Mouse (Mus musculus): Measurements from ENCODE around the gene Scnn1a.
"Not testable (repeated sequence)": the region's sequence is repeated elsewhere in the genome, so short reads cannot be mapped to it uniquely, and the experiment has no call there.

The Scnn1a gene
- long read RNA-seq, experiment 1: 0 reads
- long read RNA-seq, experiment 2: 0 reads

DNA sequence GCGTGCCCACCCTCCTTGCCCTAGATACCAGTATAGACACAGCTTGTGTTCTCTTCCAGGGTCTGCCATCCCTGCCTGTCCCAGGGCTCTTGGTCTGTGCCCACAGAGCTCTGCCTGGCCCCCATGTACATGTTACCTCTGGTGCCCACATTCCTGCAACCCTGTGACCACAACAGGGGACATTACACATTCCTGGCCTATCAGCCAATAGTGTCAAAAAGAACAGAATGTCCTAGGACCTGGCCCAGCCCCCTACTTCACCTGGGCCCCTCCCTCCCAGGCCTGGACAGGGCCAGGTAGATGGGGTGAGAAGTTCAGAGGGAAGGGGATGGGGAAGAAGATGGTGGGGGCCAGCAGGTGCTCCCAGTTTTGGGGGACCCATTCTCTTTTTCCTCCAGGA lies at the start of gene Scnn1a:
Scnn1a (plus strand) TSS at position 337 of the 400 bp plus-strand sequence.
- intact Hi-C loops (cut with DNase I): no loop called here

DNA sequence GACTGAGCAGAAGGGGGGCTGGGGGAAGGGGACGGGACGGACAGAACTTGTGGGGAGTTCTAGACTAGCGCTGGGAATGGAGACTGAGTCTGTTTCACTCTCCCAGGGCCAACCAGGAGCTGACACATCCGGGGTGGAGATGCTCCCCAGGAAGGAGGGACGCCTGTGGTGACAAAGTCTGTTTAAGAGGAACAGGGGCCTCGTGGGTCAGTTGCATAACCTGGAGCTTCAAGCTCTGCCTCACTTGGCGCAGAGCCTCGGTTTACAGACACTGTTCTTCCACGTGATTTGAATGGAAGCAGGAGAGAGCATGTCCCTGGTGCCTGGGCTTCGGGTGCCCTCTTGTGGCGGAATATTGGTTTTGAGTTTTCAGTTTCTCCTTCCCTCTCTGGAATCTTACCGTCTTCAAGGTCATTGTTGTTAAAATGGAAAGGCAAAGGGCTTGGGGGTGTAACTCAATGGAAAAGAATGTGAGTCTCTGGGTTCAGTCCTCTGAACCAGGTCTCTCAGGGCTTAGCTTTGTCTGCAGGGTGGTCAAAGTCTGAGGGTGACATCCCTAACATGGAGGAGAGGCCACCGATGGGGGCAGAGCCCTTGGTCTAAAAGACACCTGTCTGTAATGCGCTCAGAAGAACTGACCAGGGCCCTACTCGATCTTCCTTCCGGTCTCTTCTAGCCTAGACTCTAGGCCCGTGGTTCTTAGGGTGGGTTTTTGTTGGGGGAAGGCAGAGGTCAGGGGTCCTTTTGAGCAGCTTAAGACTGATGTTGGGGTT lies 48.8 kb upstream of the Scnn1a start:
- intact Hi-C loops (cut with DNase I): loop anchor here (2.0 to 10.0 kb wide), 4 partner anchors 53 to 333 kb away; partner anchors contain the start of gene Iffo1

DNA sequence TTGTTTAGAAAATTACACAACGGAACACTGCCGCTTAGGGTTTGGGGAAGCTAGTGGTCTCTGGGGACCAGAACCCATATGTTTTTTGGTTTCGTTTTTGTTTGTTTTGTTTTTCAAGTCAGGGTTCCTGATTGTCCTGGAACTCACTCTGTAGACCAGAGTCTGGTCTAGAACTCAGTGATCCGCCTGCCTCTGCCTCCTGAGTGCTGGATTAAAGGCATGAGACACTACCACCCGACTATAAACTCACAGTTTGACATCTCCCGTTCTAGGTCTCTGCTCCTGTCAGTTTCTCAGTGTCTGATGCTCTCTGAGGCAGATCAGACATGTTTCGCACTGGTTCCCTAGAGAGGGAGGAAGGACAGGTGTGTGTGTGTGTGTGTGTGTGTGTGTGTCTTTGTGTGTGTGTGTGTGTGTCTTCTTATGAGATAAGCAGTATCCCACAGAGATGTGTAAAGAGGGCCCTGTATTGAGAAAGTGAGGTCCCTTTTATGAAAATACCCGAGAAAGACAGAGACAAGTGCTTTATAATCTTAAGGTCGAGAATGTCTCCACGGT lies 48.2 kb upstream of the Scnn1a start:
- intact Hi-C loops (cut with DNase I): loop anchor here (5.0 to 10.0 kb wide), 3 partner anchors 110 to 332 kb away; partner anchors contain the start of gene Iffo1

DNA sequence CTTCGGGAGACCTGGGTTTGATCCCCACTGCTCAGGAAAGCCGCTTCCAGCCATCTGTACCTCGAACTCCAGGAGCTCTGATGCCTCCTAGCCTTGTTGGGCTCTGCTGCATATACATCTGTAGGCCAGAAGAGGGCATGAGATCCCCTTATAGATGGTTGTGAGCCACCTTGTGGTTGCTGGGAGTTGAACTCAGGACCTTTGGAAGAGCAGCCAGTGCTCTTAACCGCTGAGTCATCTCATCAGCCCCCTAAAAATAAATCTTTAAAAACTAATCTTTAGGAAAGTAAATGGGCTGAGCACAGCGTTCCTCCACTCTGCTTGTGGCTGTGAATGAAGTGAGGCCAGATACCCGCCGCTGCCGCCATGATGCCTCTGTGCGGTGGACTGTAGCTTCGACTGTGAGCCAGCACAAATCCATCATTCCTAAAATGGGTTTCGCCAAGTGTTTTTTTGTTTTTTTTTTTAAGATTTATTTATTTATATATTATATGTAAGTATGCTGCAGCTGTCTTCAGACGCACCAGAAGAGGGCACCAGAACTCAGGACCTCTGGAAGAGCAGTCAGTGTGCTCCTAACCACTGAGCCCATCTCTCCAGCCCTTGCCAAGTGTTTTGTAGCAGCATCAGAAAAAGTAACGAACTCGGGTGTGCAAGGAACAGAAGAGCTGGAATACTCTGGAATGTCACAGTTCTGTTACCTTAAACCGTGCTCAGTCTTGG lies 45.5 kb upstream of the Scnn1a start:
- intact Hi-C loops (cut with DNase I): loop anchor here (2.0 to 10.0 kb wide), 4 partner anchors 92 to 330 kb away; partner anchors contain the start of gene Iffo1

DNA sequence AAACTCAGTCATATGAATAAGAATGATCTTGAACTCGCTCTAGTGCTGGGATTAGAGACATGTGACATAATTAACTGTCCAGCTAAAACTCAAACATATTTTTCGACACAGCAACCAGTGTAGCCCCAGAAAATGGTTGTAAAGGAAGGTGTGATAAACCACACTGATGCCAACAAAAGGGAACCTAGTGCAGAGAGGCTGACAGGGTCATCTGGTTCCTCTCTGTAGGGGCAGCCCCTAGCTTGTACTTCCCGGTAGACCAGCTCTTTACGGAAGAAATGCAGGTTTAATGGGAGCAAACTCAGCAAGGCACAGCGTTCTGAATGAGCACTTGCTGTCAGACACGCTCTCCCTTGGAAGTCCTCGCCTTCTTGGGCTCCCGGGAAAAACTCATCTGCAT lies 40.7 kb upstream of the Scnn1a start:
- intact Hi-C loops (cut with DNase I): loop anchor here (10.0 kb wide), 1 partner anchor 325 kb away; no protein-coding TSS in a partner anchor

DNA sequence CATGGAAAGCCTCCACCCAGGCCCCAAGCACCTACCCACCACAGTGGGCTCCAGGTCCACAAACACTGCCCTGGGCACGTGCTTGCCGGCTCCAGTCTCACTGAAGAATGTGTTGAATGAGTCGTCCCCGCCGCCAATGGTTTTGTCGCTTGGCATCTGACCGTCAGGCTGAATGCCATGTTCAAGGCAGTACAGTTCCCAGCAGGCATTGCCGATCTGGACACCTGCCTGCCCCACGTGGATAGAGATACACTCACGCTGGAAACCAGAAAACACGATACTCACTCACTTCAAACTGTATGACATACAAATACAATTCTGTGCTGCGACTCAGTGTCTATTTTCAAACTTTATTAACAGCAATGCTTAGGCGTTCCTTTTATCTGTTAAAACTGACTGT lies 37.7 kb upstream of the Scnn1a start:
- intact Hi-C loops (cut with DNase I): not testable (repeated sequence)

DNA sequence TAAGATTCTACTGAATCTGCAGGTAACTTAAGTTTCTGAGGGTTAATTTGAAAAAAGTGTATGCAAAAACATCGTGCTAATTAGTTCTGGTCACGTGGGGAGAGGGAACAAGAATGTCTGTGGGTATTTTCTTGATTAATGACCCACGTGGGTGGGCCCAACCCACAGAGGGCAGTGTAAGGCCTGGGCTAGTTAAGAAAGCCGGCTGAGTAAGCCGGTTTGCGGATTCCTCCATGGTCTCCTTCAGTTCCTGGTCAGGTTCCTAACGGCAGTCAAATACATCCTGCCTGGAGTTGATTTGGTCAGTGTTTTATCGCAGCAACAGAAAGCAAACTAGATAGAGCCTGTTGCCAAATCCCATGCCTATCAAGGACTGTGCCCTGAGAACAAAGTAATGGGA lies 36.2 kb upstream of the Scnn1a start:
- intact Hi-C loops (cut with DNase I): no loop called here

DNA sequence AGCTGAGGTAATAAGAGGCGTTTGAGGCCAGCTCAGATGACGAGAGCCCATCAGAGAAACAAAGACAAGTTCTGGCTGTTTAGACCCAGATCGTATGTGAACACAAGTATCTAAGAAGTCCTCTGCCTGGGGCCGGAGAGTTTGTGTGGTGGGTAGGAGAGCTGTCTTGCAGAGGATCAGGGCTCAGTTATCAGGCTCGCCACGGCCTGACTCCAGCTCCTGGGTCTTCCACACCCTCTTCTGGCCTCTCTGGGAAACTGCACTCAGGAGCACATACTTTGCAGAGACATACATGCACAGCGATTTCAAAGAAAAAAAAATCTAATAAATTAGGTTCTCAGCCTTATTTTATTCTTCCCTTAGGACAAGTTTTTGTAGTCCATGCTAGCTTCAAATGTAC lies 35.7 kb upstream of the Scnn1a start:
- intact Hi-C loops (cut with DNase I): no loop called here

DNA sequence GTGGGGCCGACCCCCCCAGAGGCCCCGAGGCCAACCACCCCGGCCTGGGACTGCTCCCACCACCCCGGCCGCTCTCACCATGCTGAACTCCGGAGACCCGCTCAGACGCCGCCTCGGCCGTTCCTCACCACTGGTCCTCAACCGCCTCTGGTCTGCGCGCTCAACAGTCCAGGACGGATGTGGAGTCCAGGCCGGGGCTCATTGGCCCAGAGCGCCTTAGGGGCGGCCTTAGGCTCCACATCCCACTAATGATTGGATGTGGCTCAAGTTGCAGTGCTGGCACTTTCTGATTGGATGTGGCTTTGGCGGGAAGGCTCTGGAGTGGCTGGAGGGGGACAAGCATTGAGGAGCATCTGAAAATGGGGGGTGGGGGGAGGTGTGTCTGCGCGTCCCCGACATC lies 34.6 kb upstream of the Scnn1a start, which contains the start of gene Tuba3a:
Tuba3a (minus strand) TSS at position 153 of the 400 bp plus-strand sequence.
- intact Hi-C loops (cut with DNase I): no loop called here

DNA sequence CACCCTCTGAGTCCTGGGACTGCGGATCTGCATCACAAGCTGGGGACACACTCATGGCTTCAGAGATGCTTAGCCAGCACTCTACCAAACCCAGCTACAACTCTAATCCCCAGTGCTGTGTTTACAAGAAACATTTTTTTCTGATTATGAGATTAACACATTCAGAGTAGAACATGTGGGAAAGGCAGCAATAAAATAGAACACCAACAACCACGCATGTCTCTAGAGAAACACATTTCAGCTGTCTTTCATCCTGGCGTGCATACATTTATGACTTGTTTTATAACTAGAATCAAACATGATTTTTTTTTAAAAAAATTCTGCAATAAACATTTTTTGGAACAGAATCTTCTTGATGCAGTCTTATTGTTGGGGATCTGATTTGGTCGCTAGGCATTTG lies 33.5 kb upstream of the Scnn1a start:
- intact Hi-C loops (cut with DNase I): no loop called here

DNA sequence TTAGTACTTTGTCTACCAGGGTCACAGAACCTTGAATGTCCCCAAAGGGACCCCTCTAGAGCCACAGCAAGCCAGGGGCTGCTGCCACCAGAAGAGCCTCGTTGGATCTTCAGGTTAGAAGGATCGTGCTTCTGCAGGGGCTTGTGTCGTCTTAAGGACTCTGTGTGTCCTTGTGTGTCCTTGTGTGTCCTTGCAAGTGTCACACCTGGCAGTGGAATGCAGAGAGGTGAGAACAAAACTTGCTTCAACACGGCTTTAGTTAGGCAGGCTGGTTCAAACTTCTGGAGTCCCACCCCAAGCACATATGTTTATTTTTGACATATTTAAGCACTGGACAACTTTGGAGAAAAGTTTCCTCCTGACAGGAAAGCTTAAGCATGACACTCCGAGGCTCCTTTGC lies 31.7 kb upstream of the Scnn1a start:
- intact Hi-C loops (cut with DNase I): no loop called here

DNA sequence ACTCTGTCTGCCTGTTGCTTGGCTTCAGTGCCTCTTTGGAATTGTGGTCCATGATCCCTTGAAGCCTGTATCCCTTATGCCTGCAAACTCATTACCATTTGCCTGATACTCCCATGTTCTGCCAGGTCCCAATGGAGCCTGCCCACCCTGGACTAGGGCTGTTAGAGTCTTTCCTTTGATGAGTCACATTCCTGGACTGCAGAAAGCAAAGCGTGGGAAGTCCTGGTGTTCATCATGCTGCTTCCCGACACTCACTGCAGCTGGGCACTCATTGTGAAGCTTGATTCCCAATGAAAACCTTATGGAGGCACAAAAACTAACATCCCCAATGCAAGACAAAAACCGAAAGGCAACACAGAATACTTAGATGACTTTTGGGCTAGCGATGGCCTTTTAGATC lies 29.1 kb upstream of the Scnn1a start:
- intact Hi-C loops (cut with DNase I): no loop called here

DNA sequence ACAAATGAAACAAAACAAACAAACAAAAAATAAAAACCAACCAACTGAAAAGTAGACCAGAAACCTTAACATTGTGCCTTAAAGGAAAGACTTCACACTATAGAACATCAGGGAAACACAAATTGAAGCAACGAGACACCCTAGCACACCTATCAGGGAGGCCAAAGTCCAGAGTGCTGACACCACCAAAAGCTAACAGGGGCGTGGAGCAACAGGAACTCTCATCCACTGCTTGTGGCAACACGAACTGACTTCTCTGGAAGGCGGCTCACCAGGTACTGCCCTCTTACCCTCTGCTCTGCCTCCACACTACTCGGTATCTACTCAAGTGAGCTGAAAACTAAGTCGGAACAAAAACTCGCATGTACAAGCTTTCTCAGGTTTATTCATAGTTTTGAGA lies 28.2 kb upstream of the Scnn1a start:
- intact Hi-C loops (cut with DNase I): no loop called here

DNA sequence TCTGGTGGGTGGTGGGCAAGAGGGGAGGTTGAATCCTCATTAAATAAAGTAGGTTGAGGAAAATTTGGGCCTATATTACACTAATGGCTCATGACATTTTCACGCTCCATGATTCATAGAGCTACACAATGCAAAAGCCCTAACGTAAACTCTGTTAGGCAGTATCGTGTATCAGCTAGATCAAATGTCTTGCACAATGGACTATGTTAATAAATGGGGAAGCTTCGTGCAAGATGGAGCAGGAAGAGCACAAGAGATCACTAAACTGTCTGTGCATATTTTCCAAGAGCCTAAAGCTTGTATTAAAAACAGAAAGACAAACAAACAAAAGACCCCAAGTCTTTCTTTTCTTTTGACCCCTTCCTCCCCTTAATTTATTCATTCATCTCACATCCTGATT lies 26.4 kb upstream of the Scnn1a start:
- intact Hi-C loops (cut with DNase I): no loop called here

DNA sequence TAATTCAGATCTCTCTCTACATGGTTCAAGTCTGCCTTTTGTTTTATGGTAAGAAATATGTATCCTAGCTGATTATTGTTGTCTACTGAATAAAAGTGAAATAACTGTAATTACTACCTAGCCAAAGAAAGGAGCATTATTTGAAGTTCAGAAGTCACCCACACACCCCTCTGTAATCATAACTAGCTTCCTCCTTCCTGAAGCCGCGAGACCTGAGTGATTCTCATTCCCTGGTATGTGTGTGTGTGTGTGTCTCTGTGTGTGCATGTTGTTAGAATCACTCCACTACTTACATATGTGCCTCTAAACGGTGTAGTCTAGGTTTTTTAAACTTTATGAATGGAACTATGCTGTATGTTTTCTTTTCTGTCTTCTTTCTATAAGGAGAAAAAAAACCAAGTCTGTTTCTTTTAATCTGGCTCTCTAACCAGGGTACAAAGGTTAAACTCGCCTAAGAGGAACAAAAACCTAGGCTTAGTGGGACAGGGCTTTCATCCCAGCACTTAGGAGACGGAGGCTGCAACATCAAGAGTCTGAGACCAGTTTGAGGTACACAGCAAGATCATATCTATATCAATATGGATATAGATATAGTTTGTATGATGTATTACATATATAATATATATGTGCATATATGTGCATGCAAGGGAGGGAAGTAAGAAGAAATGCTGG lies 23.2 kb upstream of the Scnn1a start:
- intact Hi-C loops (cut with DNase I): no loop called here

DNA sequence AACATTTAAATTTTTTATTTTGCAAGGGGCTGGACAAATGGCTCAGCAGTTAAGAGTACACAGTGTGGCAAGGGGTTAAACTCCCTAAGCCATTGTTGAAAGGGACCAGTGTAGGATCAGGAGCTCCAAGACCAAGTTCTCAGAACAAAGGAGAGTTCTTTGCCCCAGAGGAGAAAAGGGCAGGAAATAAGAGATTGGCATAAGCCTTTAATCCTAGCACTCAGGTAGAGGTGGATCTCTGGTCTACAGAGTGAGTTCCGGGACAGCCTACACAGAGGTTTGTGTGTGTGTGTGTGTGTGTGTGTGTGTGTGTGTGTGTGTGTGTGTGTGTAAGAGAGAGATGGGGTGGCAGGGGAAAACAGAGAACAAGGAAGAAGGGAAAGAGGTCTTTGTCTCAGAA lies 19.5 kb upstream of the Scnn1a start:
- intact Hi-C loops (cut with DNase I): no loop called here

DNA sequence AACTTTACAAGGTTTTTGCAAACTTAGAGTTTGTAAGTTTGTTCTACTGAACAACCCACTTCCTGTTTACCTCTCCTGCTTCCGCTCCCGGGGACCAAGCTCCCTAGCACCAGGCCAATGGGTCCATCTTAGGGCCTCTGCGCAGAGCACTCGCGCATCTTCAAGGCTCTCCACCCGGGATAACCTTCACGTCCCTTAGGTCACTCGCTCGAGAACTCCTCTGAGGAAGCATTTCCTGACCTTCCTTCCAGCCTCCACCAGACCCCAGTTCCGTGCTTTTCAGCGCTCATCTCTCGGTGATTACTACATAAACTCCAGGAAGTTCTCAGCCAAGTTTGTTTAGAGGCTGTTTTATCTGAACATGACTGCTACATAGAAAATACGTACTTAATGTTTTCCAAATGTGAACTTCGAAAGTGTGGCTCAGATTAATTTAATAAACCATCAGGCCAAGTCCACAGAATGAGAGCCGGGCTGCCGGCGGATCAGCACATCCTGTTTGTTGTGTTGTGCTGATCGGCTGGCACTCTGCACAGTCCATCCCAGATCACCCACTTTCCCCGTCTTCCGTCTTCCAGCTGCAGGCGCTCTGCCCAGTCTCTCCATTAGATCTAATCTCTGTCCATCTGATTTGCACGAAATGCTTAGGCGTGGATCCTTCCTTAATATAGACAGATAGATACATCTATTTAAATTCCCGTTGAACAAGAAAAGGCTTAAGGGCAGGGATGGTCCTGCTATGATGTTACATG lies 18.1 kb upstream of the Scnn1a start:
- intact Hi-C loops (cut with DNase I): no loop called here

DNA sequence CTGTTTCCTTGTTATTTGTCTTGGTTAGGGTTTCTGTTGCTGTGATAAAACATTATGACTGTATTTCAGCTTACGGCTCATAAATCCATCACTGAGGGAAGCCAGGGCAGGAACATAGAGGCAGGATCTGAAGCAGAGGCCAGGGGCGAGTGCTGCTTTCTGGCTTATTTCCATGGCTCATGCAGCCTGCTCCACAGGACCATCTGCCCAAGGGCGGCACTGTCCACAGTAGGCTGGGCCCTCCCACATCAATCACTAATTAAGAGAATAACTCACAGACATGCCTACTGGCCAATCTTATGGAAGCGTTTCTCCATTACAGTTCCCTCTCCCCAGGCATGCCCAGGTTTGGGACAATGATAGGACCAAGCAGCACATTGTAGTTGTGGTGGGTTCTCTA lies 17.2 kb upstream of the Scnn1a start:
- intact Hi-C loops (cut with DNase I): no loop called here

DNA sequence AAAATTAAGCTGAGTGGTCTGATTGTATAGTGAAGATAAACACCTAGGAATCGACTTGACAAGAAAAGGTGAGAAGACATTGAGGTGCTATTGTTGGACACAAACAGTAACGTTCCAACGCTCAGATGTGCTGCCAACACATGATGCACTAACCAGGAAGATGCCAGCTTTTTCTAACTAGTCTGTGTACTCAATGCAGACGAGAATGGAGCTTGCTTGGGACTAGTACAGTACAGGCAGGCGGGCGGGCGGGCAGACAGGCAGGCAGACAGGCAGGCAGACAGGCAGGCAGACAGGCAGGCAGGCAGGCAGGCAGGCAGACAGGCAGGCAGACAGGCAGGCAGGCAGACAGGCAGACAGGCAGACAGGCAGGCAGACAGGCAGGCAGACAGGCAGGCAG lies 16.1 kb upstream of the Scnn1a start:
- intact Hi-C loops (cut with DNase I): not testable (repeated sequence)

DNA sequence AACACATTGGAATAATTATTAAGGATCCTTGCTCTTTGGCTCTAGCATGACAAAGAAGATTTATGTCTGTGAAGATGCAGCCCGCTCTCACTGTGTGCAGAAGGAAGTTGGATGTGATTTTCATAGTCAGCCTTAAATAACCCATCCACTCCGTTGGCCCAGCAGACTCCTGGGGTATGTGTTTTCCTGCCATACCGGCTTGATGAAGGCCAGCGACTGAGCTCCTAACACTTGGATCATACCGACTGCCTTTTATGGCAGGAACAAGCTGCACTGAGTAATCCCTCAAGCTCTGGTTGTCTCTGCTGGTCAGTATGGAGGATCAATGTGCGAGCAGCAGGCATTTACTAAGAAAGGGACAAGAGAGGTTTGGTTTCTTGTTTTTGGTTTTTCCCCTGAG lies 15.0 kb upstream of the Scnn1a start:
- intact Hi-C loops (cut with DNase I): no loop called here

DNA sequence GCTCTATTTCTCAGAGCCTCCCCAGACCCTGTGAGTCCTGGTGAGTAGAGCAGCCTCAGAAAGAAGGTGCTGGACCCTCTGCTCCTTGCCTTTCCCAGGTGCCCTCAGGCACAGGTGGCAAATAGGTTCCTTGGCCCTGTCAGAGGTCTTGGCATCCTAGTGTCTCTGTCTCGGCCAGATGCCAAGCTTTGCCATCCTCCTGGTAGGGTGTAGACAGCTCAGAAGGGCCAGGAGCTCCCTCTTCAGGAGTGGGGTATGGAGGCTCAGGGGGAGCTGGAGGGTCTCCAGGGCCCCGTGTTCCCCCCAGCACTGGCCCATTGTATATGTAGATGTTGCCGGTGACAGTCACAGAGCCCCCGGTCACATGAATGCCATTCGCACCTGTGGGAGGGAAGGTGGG lies 13.4 kb upstream of the Scnn1a start:
- intact Hi-C loops (cut with DNase I): no loop called here

Data from adrenal gland (tissue).